Mouse (Mus musculus) adrenal gland, adult 8-10 months (tissue): ENCODE data around the gene Ncam1. TPM values are rescaled to one million over a fixed set of nuclear protein-coding genes. Genes with fewer than 3 reads are reported as not detected.

ENCODE experiments used
- DNase-seq: peaks from one replicate; pipeline ENCODE4 v3.0.0; 2022
- total RNA-seq, 4 experiments: library from RNA; stranded (reverse); gene quantifications; 2 replicates each; pipeline ENCODE4 v1.2.4; 2022

Ncam1 gene
- total RNA-seq, 4 experiments from 2014 or later, result 49.7 to 96.7 (median 68.1) TPM

GRCm38 (mm10) chr9:49672646-49673199 is 126.0 kb downstream of the Ncam1 start:
- no peak for DNase-seq

GRCm38 (mm10) chr9:49667066-49667465 is 131.7 kb downstream of the Ncam1 start:
- no peak for DNase-seq

GRCm38 (mm10) chr9:49665361-49665760 is 133.4 kb downstream of the Ncam1 start:
- DNase-seq, result no peak

- no peak for DNase-seq
Measured at GRCm38 (mm10) chr9:49663927-49664320, 134.8 kb downstream of the Ncam1 start.

- DNase-seq, result peak; percentile 3
Measured at GRCm38 (mm10) chr9:49662958-49663926, 135.5 kb downstream of the Ncam1 start.

- no peak for DNase-seq
Measured at GRCm38 (mm10) chr9:49661480-49661879, 137.2 kb downstream of the Ncam1 start.

GRCm38 (mm10) chr9:49658381-49658856 is 140.3 kb downstream of the Ncam1 start:
- no peak for DNase-seq

- DNase-seq, result no peak
Measured at GRCm38 (mm10) chr9:49654470-49654869, 144.3 kb downstream of the Ncam1 start.

GRCm38 (mm10) chr9:49653478-49654245 is 145.1 kb downstream of the Ncam1 start:
- DNase-seq, result no peak

GRCm38 (mm10) chr9:49644296-49644695 is 154.4 kb downstream of the Ncam1 start:
- no peak for DNase-seq

- no peak for DNase-seq
Measured at GRCm38 (mm10) chr9:49640764-49641163, 158.0 kb downstream of the Ncam1 start.

GRCm38 (mm10) chr9:49640142-49640541 is 158.6 kb downstream of the Ncam1 start:
- no peak for DNase-seq

GRCm38 (mm10) chr9:49637955-49638354 is 160.8 kb downstream of the Ncam1 start:
- DNase-seq, result no peak

GRCm38 (mm10) chr9:49635668-49636326 is 162.9 kb downstream of the Ncam1 start:
- DNase-seq, result no peak

- DNase-seq, result no peak
Measured at GRCm38 (mm10) chr9:49632591-49632990, 166.1 kb downstream of the Ncam1 start.

- DNase-seq, result no peak
Measured at GRCm38 (mm10) chr9:49630336-49630735, 168.4 kb downstream of the Ncam1 start.

GRCm38 (mm10) chr9:49624910-49625309 is 173.8 kb downstream of the Ncam1 start:
- DNase-seq, result no peak

- DNase-seq, result no peak
Measured at GRCm38 (mm10) chr9:49623934-49624505, 174.7 kb downstream of the Ncam1 start.

GRCm38 (mm10) chr9:49622928-49623676 is 175.6 kb downstream of the Ncam1 start:
- no peak for DNase-seq

- no peak for DNase-seq
Measured at GRCm38 (mm10) chr9:49621691-49622090, 177.0 kb downstream of the Ncam1 start.
